Mouse (Mus musculus) frontal cortex, postnatal 10 days (tissue): ENCODE measurements around the gene Abcc3.

Source experiments
- DNase-seq, 2 experiments: peaks; one replicate each; pipeline ENCODE4 v3.0.0; 2022; ENCODE audit warnings: low spot score in 2 of 2, mixed read lengths in 1 of 2

Gene Abcc3

GRCm38 (mm10) chr11:94392672-94393109 lies at the start of gene Abcc3:
Abcc3 (minus strand) TSS chr11:94392997.
- DNase-seq = no peak

DNA sequence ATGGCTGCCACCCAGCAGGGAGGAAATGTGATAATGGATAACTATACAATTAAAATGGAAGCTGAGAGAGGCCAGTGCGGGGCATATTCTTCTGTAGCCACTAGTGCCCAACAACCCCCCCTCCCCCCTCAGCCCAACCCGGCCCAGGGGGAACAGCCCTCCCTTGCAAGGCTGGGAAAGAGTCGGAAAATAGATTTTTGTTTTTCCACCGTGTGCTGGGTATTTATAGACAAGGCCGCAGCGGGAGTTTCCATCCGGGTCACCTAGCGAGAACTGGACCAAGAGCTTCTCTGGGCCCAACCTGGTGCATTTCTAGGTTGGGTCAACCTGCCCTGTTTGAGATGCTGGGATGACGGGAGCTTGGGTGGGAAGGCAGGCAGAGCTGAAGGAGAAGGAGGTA lies 49.0 kb upstream of the Abcc3 start:
- DNase-seq = no peak

DNA sequence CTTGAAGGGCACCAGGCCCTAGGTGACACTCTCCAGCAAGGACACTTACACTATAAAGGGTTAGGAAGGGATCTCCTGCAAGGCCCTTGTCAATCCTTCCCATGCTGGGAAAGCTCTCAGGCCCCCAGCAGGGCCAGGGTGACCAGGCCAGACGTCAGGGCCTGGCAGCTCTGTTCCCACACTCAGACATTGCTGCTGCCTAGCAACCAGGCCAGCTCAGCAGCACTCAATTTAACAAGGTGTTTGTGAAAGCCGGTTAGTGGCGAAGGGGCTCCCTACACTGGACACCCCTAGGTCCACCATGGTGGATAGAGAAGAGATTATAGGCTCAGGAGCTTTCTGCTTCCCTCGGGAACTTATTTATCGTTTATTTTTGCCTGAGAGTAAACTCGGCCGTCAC lies 48.3 kb upstream of the Abcc3 start:
- no peak for DNase-seq

DNA sequence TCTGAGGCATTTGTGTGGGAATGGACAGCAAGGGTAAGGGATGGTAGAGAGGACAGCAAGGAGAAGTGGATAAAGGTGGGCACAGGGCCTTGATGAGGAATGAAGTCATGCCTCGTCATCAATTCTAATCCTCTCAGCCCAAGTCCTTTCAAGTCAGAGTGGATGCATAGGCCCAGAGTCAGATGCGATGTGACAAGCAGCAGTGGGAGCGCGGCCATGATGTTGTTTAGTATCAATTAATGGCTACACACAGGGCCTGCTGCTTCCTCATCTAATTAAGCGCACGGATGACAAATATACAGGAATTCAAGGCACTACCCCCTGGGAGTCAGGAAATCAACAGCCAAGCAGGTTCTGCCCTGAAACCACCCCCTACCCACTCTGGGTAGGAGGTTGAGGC lies 47.6 kb upstream of the Abcc3 start:
- no peak for DNase-seq

DNA sequence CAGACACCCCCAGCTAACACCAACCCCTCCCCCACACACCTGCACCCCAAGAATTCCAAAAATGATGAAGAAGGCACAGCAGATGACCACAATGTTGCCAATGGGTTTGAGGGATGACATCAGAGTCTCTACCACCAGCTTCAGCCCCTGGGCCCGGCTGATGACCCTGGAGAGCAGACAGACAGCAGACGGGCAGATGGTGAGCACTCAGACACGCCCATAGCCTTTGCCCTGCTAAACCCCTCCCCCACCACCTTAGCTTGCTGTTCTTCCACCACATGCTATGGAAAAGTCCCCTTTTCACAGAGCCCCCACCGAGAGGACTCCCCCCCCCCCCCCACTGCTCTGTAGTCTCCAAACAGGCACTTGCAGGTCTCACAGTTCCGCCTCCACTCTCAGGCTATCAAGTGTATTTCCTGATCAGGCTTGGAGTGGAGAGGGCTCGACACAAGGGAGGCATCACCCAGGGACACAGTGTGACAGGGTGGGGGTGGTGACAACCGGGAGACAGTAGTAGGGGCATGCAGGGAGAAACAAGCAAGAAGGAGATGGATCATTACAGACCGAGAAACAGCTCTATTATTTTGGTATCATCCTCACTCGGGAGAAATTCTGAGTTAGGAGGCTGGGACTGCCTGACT lies 36.3 kb upstream of the Abcc3 start:
- DNase-seq = no peak

DNA sequence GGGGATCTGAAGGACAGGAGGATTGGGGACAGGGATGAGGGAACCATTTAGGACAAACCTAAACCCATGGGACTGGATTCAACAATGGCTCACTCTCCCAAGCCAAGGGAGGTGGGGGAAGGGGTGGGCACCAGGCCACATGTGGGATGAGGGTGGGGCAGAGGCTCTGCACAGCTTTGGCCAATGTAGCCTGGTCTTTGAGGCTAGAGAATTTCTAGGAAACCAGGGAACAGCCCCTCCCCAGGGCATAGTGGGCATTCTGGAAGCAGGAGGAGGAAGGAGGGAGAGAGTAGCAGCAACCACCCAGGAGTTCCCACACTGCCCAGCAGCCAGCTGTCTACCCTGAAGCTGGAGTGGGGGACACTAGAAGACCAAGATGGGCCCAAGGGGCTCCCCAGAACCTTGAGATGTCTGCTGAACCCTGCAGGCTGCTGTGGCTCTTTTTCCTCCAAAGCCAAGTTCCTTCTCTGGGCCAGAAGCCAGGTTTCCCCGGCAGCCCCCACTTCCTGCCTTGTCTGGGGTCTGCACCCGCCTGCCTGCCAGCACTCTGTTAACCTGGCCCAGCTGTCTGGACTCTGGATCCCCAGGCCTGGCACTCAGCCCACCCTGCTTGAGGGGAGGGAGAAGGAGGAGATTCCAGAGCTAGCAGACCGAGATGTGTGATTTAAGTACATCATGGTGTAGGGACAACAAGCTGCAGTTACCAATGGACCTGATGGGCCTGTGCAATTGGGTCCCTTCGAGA lies 35.5 kb upstream of the Abcc3 start:
- peak; percentile 78 for DNase-seq

DNA sequence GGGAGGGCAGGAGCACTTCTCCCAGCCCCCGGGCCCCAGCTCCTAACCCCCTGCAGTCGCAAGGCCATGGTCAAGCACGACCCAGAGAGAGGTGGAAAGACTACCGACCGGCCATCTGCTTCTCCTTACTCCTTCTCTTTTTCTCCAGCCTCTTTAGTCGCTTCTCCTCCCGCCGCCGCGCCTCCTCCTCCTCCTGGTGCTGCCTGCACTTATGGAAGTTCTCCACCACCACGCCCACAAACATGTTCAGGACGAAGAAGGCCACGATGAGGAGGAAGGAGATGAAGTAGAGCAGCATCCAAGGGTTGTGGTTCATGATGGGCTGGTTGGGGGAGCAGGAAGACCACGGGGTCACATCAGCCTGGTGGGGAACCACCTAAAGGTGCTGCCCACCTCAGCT lies 32.9 kb upstream of the Abcc3 start:
- DNase-seq = no peak

GRCm38 (mm10) chr11:94425215-94425614 lies 32.4 kb upstream of the Abcc3 start:
- DNase-seq = no peak

DNA sequence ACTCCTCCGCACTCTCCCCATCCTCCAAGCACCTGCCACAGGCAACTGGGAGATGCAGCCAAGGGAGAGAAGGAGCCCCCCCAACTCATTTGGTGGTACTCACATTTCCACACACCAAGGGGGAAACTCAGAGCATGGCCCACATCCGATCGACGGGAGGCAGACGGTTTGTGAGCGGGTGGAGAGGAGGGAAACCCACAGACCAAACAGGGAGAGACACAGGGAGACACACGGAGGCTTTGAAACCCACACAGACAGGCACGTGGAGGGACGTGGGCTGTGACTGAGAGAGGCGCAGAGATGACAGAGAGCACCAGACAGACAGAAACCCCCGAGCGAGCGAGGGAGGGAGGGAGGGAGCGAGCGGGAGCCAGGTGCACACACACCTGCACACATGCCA lies 31.6 kb upstream of the Abcc3 start:
- DNase-seq = no peak

DNA sequence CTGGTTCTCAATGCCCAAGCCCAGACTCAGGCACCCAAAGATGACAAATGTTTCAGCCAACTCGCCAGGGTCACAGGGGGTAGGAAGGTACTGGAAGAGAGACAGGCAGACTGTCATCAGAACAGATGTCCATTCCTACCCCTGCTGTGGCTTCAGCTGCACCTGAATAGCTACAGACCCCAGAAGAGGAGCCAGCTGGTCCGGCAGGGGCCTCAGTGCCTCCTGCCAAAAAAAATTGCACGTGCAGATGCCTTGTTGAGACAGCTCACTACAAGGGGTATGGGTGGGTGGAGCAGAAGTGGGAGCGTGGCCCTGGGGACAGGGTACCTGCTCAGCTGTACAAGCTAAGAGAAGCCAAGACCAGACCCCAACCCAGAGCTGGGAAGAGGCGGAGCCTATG lies 31.1 kb upstream of the Abcc3 start:
- DNase-seq = no peak

GRCm38 (mm10) chr11:94420991-94421390 lies 28.2 kb upstream of the Abcc3 start:
- DNase-seq = no peak

- no peak for DNase-seq
Measured at GRCm38 (mm10) chr11:94420325-94420724, 27.5 kb upstream of the Abcc3 start.

DNA sequence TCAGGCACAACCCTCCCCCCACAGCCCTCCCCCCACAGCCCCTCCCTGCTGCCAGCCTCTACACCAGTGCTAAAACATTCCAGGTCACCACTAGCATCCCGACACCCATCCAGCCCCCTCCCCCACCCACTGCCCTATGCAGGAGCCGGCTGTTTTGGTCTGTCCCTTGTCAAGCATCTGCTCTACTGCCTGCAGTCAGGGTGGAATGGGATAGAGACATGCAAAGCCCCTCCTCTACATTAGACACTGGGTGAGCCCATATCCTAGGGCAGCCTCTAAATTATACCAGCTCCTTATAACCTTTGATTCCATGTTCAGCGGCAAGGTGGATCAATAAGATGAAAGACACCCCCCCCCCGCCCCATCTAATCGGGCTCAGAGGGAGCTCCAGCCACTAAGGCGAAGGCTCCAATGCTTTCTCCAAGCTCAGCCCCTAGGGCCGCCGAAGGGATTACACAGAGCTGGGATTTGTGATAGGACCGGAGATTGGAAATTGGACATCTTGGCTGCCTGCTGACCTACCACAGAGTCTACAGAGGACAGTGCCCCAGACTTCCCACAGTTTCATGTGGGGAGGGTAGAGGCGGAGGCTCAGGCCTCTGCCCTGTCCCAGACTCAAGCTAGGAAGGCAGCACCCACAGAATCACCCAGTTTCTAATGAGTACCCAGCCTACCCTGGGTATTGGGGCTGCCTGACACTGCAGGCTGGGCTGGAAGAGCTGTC lies 26.4 kb upstream of the Abcc3 start:
- DNase-seq = no peak

GRCm38 (mm10) chr11:94414042-94414441 lies 21.2 kb upstream of the Abcc3 start:
- DNase-seq = no peak

DNA sequence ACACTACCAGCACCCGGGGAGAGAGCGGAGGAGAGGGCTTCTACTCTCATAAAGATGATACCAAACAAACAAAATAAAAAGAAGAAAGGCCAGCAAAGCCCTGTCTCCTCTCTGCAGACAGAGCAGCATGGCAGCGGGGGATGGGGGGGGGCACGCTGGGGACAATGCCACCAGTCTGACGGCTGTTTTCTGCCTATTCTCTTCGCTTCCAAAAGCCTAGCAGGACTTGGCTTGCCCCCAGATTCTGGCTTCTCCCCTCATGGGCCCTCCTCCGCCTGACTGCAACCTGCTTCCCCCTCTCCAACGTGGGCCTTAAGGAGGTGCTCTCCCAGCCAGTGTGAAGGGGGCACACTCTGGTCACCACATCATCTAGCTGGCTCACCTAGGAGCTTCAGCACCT lies 20.7 kb upstream of the Abcc3 start:
- no peak for DNase-seq

DNA sequence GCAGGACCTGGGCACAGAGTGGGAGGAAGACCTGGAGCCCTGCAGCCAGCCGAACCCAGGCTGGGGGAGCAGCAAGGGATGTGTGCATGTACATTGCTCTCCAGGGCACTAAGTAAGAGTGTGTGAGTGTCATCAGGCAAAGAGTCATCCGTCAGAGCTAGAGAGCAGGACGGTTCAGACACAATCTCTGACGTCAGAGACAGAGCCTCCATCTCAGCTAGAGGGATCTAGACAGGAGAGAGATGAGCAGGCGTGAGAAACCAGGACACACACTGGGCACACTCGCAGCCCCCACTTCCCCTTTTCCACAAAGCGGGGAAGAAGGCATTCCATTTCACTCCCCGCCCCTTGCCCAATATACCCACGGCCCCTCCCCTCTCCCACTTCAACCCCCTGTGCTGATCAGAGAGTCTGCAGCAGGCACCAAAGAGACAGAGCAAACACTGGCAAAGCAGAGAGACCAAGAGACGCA lies 20.2 kb upstream of the Abcc3 start:
- DNase-seq = no peak

- no peak for DNase-seq
Measured at GRCm38 (mm10) chr11:94412562-94412961, 19.8 kb upstream of the Abcc3 start.

- no peak for DNase-seq
Measured at GRCm38 (mm10) chr11:94407803-94408321, 15.1 kb upstream of the Abcc3 start.

DNA sequence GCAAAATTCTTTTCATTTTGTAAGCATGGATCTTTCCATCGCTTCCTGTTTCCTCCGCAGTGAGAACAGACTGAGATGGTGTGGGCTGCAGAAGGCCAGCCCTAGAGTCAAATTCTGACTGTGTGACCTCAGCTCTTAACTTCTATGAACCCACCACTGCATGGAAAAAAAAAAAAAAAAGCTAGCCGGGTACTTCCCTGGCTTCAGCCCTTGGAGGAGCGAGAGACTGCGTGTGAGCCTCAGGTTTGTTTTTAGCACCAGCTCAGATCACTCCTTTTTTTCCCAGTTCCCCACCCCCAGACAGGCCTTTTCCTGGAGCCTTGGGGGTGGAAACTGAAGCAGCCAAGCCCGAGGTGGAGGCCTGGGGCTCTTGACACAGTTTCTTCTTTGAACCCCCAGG lies 12.6 kb upstream of the Abcc3 start:
- DNase-seq = no peak

DNA sequence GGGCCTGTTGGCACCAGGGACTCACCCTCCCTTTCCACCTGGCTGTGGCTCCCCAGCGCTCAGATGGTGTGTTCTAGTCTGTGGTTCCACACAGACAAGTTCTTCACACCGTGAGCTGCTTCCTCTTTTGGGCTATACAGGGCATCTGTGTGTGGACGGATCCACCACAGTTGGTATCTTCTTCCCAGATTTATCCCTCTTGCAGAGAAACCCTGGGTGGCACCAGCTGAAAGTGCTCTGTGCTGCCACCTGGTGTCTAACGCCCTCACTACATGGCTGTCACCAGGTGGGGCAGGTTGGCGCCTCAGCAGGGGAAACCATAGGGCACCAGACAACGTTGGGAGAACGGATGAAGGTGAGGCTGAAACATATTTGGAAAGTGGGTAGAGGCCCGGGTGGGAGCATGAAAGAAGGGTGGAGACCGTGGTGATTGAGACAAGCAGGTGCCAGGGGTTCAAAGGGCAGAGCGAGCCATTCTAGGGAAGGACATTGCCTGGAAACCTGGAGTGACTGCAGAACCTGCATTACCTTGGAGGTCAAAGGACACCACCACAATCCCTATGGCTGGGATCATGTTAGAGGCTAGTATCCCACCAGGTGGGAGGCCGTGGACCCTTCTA lies 12.0 kb upstream of the Abcc3 start:
- DNase-seq = peak; percentile 62 to 77

- no peak for DNase-seq
Measured at GRCm38 (mm10) chr11:94404178-94404577, 11.4 kb upstream of the Abcc3 start.

- DNase-seq = no peak
Measured at GRCm38 (mm10) chr11:94403757-94404156, 11.0 kb upstream of the Abcc3 start.
